Mouse (Mus musculus): ENCODE results near the gene Mcrs1.

DNA sequence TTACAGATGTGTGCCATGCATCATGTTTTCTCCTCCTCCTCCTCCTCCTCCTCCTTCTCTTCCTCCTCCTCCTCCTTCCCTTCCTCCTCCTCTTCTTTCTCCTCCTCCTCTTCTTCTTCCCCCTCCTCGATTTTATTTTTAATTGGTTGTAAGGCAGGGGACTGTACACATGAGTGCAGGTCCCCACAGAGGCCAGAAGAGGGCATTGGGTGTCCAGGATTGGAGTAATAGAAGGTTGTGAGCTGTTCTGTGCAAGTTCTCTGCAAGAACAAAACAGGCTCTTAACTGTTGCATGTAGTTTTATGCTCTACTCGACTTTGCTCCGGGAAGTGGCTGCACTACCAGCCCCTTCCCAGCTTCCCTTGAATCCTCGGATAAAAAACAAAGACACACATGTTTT lies 11.6 kb downstream of the Mcrs1 start:
- TF ChIP-seq POLR2A (IDR thresholded peaks at IDR 0.05; ENCODE audit: borderline replicate concordance, extremely low read depth, low read depth, low read length) (no peak), CTCF (IDR thresholded peaks at IDR 0.05; ENCODE audit: insufficient read depth, low read length) (peak; percentile 41)

Measured in lung, adult 2 months (tissue).